Mouse (Mus musculus): ENCODE results near the gene Lonrf2. TPM values are rescaled to one million over a fixed set of nuclear protein-coding genes. Genes with fewer than 3 reads are reported as not detected.

Lonrf2 gene
- total RNA-seq, 2 experiments from 2014 or later = 120 to 121 TPM

GRCm38 (mm10) chr1:38842861-38843260 lies 6.3 kb upstream of the Lonrf2 start:
- DNase-seq (ENCODE audit: low spot score in 2 of 2) = no peak
- intact Hi-C loops (cut with DNase I) = no loop called here

GRCm38 (mm10) chr1:38839944-38840343 lies 3.4 kb upstream of the Lonrf2 start:
- intact Hi-C loops (cut with DNase I) = no loop called here
- no peak for DNase-seq (ENCODE audit: low spot score in 2 of 2)

- intact Hi-C loops (cut with DNase I) = loop anchor here (1.0 kb wide), 1 partner anchor 20 kb away; no protein-coding TSS in a partner anchor
- DNase-seq (ENCODE audit: low spot score in 2 of 2) = peak; percentile 69 to 77
These were observed 689 bp downstream of the Lonrf2 start for GRCm38 (mm10) chr1:38835568-38836476.

- DNase-seq (ENCODE audit: low spot score in 2 of 2) = peak in 1 of 2 experiments; percentile 47
- intact Hi-C loops (cut with DNase I) = loop anchor here (1.0 kb wide), 1 partner anchor 21 kb away; no protein-coding TSS in a partner anchor
These were observed 1.6 kb downstream of the Lonrf2 start for GRCm38 (mm10) chr1:38834899-38835298.

GRCm38 (mm10) chr1:38824926-38825325 lies 11.6 kb downstream of the Lonrf2 start:
- intact Hi-C loops (cut with DNase I) = no loop called here
- no peak for DNase-seq (ENCODE audit: low spot score in 2 of 2)

- DNase-seq (ENCODE audit: low spot score in 2 of 2) = no peak
- intact Hi-C loops (cut with DNase I) = no loop called here
These were observed 12.7 kb downstream of the Lonrf2 start for GRCm38 (mm10) chr1:38823851-38824250.

- no peak for DNase-seq (ENCODE audit: low spot score in 2 of 2)
- intact Hi-C loops (cut with DNase I) = no loop called here
These were observed 16.8 kb downstream of the Lonrf2 start for GRCm38 (mm10) chr1:38819691-38820090.

- intact Hi-C loops (cut with DNase I) = no loop called here
- no peak for DNase-seq (ENCODE audit: low spot score in 2 of 2)
These were observed 18.8 kb downstream of the Lonrf2 start for GRCm38 (mm10) chr1:38817671-38818070.

GRCm38 (mm10) chr1:38817268-38817667 lies 19.2 kb downstream of the Lonrf2 start:
- DNase-seq (ENCODE audit: low spot score in 2 of 2) = no peak
- intact Hi-C loops (cut with DNase I) = no loop called here

GRCm38 (mm10) chr1:38816306-38816705 lies 20.2 kb downstream of the Lonrf2 start:
- no peak for DNase-seq (ENCODE audit: low spot score in 2 of 2)
- intact Hi-C loops (cut with DNase I) = no loop called here

GRCm38 (mm10) chr1:38807121-38807520 lies 29.4 kb downstream of the Lonrf2 start:
- peak in 1 of 2 experiments; percentile 84 for DNase-seq (ENCODE audit: low spot score in 2 of 2)
- intact Hi-C loops (cut with DNase I) = no loop called here

GRCm38 (mm10) chr1:38800402-38800801 lies 36.1 kb downstream of the Lonrf2 start:
- DNase-seq (ENCODE audit: low spot score in 2 of 2) = no peak
- intact Hi-C loops (cut with DNase I) = no loop called here

GRCm38 (mm10) chr1:38799304-38799703 lies 37.2 kb downstream of the Lonrf2 start:
- intact Hi-C loops (cut with DNase I) = loop anchor here (1.0 kb wide), 1 partner anchor 57 kb away; no protein-coding TSS in a partner anchor
- DNase-seq (ENCODE audit: low spot score in 2 of 2) = peak in 1 of 2 experiments; percentile 51

GRCm38 (mm10) chr1:38796936-38797335 lies 39.6 kb downstream of the Lonrf2 start:
- DNase-seq (ENCODE audit: low spot score in 2 of 2) = no peak
- intact Hi-C loops (cut with DNase I) = no loop called here

GRCm38 (mm10) chr1:38795496-38795895 lies 41.0 kb downstream of the Lonrf2 start:
- intact Hi-C loops (cut with DNase I) = no loop called here

GRCm38 (mm10) chr1:38791016-38791810 lies 45.3 kb downstream of the Lonrf2 start:
- intact Hi-C loops (cut with DNase I) = no loop called here
- no peak for DNase-seq (ENCODE audit: low spot score in 2 of 2)

More at GRCm38 (mm10) chr1:38795496-38795895, 41.0 kb downstream of the Lonrf2 start:
- no peak for DNase-seq (ENCODE audit: low spot score in 2 of 2)

GRCm38 (mm10) chr1:38789988-38790602 lies 46.4 kb downstream of the Lonrf2 start:
- intact Hi-C loops (cut with DNase I) = no loop called here
- no peak for DNase-seq (ENCODE audit: low spot score in 2 of 2)

- intact Hi-C loops (cut with DNase I) = no loop called here
These were observed 47.6 kb downstream of the Lonrf2 start for GRCm38 (mm10) chr1:38788904-38789303.

GRCm38 (mm10) chr1:38787443-38787842 lies 49.1 kb downstream of the Lonrf2 start:
- DNase-seq (ENCODE audit: low spot score in 2 of 2) = peak; percentile 72
- intact Hi-C loops (cut with DNase I) = loop anchor here (2.0 kb wide), 1 partner anchor 603 kb away; no protein-coding TSS in a partner anchor

More at GRCm38 (mm10) chr1:38788904-38789303, 47.6 kb downstream of the Lonrf2 start:
- DNase-seq (ENCODE audit: low spot score in 2 of 2) = no peak

- intact Hi-C loops (cut with DNase I) = loop anchor here (2.0 kb wide), 1 partner anchor 602 kb away; no protein-coding TSS in a partner anchor
- DNase-seq (ENCODE audit: low spot score in 2 of 2) = no peak
These were observed 50.2 kb downstream of the Lonrf2 start for GRCm38 (mm10) chr1:38786358-38786757.

Data from left cerebral cortex, postnatal 25 days (tissue).